Mouse (Mus musculus) forebrain, embryonic 12.5 days (tissue): ENCODE measurements at regions not wholly inside any gene's neighbourhood (a gene's known extent, or its start where the extent isn't known, plus 50 kb on each side); places are given as distances from the start of the nearest gene placed in this dataset.

ENCODE experiments used
- ATAC-seq: fragments of 200-750 bp; cut with Nextera tagmentation; 2 replicates; pipeline ENCODE4 v1.8.0; 2017; ENCODE audit warnings: moderate TSS enrichment; ENCODE audit not compliant: low FRiP score
- H3K27ac ChIP-seq: fragments of 300-500 bp; sonication (generic); 2 replicates; pipeline ENCODE4 v1.5.1; 2016; ENCODE audit warnings: mild to moderate bottlenecking
- H3K27me3 ChIP-seq: fragments of 300-500 bp; sonication (generic); 2 replicates; pipeline ENCODE4 v1.6.1; 2016; ENCODE audit warnings: mild to moderate bottlenecking
- H3K36me3 ChIP-seq: fragments of 300-500 bp; sonication (generic); replicated peaks from 2 replicates; pipeline ENCODE4 v1.6.1; 2016; ENCODE audit warnings: mild to moderate bottlenecking
- H3K4me1 ChIP-seq: fragments of 300-500 bp; sonication (generic); 2 replicates; pipeline ENCODE4 v1.6.1; 2016
- H3K4me2 ChIP-seq: fragments of 300-500 bp; sonication (generic); 2 replicates; pipeline ENCODE4 v1.6.1; 2016; ENCODE audit warnings: mild to moderate bottlenecking, moderate library complexity
- H3K4me3 ChIP-seq: fragments of 300-500 bp; sonication (generic); replicated peaks from 2 replicates; pipeline ENCODE4 v1.5.1; 2016; ENCODE audit warnings: mild to moderate bottlenecking
- H3K9ac ChIP-seq: fragments of 300-500 bp; sonication (generic); 2 replicates; pipeline ENCODE4 v1.6.1; 2016; ENCODE audit warnings: mild to moderate bottlenecking
- H3K9me3 ChIP-seq: fragments of 300-500 bp; sonication (generic); 2 replicates; pipeline ENCODE4 v1.6.1; 2016
- WGBS: fragments of 180-500 bp; shearing (Covaris S2); methylation state at CpG from one replicate; pipeline ENCODE4 v1.1.7; 2016; 5-methylcytosine and 5-hydroxymethylcytosine counted together

DNA sequence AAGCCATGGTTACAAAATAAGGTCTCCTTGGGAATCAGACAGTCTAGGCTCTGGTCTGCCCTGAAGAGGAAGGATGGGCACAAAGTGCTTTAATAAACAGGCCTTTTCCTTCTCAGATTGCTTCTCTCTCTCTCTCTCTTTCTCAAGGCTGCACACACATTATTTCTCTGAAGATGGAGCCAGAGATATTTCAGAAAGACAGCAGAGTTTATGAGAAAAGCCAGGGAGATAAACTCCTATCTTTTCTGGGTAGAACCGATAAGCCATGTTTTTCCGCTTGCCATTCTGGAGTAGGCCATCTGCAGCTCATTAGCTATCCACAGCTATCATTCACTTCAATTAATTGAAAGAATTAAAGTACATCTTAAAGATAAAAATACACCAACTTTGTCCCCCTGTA lies 373.2 kb upstream of the Cobl start:
- Histone ChIP-seq H3K4me1 (no peaks in the 10 kb centered on the region), H3K4me3 (no peak overlapping the region), H3K36me3 (no peaks in the 10 kb centered on the region), H3K9me3 (no peaks in the 10 kb centered on the region), H3K9ac (no peak overlapping the region), H3K27ac (no peak overlapping the region), H3K27me3 (no peaks in the 10 kb centered on the region), H3K4me2 (no peak overlapping the region)
- ATAC-seq: no peak
- 85% methylated on average over 2 of the region's 2 CpGs for WGBS

DNA sequence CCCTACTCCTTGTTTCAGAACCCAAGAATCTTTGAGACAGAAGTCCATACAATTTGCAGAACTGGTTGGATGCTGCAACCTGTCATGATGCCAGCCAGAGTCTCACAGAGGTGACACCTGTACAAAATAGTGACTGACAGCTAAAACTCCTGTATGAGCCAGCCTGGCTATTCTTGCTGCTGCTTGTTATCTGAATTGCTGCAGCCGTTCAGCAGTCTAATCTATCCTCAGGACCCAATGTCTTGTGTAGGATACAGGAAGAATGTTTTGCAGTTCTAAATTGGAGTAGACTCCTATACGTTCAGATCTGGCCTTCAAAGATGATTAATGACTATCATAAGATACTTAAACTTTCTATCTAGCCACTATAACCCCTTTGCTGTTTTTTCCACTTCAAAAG lies 372.6 kb upstream of the Cobl start:
- no peak for ATAC-seq
- WGBS: 72% methylated on average over 2 of the region's 2 CpGs
- no peaks in the 10 kb centered on the region for H3K27me3 ChIP-seq
- H3K4me3 ChIP-seq: no peak overlapping the region
- H3K36me3 ChIP-seq: no peaks in the 10 kb centered on the region
- no peaks in the 10 kb centered on the region for H3K4me1 ChIP-seq
- no peak overlapping the region for H3K4me2 ChIP-seq
- H3K27ac ChIP-seq: no peak overlapping the region
- no peaks in the 10 kb centered on the region for H3K9me3 ChIP-seq
- H3K9ac ChIP-seq: no peak overlapping the region

DNA sequence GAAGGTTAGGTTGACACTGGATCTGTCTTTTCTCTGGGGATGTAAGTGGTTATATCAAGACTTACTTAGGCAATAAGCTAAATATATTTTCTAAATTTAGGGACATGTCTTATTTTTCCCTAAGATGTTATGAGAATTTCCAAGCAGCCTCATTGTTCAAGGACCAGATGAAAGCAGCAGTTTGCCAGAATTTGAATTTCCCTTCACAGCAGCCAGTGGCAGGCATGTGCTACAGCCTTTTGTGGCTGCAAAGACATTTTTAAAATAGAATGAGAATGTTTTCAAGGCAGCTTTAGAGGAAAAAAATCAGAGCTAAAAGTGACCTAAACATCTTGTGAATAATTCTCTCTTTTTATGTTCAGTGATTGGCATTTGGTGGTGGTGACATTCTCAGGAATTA lies 371.6 kb upstream of the Cobl start:
- no peak for ATAC-seq
- Histone ChIP-seq H3K36me3 (no peaks in the 10 kb centered on the region), H3K27me3 (no peaks in the 10 kb centered on the region), H3K4me3 (no peak overlapping the region), H3K9me3 (no peaks in the 10 kb centered on the region), H3K27ac (no peak overlapping the region), H3K4me1 (no peaks in the 10 kb centered on the region), H3K9ac (no peak overlapping the region), H3K4me2 (no peak overlapping the region)

DNA sequence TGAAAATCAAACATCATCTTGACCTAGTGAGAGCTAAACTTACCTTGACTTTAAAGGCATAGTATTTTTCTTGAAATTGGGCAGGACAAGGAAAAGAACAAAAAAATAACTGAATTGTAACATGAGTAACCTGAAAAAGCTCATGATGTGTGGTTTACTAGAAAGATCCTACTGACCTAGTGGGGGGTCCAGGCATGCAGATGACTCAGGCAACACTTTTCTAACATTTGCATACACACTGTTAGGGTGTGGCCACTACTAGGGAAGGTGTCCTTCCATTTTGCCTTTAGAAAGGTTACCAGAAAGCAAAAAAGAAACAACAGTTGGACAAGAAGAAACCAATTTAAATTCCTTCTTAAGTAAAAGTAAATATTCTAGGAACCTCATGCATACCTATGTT lies 347.3 kb upstream of the Cobl start:
- H3K4me2 ChIP-seq: no peak overlapping the region
- H3K9ac ChIP-seq: no peak overlapping the region
- H3K4me3 ChIP-seq: no peak overlapping the region
- ATAC-seq: no peak
- no peaks in the 10 kb centered on the region for H3K9me3 ChIP-seq
- H3K27me3 ChIP-seq: no peaks in the 10 kb centered on the region
- no peak overlapping the region for H3K27ac ChIP-seq
- H3K4me1 ChIP-seq: peaks cover 3% of the 10 kb centered on the region; the same call in 1 of the 2 replicates
- H3K36me3 ChIP-seq: no peaks in the 10 kb centered on the region

DNA sequence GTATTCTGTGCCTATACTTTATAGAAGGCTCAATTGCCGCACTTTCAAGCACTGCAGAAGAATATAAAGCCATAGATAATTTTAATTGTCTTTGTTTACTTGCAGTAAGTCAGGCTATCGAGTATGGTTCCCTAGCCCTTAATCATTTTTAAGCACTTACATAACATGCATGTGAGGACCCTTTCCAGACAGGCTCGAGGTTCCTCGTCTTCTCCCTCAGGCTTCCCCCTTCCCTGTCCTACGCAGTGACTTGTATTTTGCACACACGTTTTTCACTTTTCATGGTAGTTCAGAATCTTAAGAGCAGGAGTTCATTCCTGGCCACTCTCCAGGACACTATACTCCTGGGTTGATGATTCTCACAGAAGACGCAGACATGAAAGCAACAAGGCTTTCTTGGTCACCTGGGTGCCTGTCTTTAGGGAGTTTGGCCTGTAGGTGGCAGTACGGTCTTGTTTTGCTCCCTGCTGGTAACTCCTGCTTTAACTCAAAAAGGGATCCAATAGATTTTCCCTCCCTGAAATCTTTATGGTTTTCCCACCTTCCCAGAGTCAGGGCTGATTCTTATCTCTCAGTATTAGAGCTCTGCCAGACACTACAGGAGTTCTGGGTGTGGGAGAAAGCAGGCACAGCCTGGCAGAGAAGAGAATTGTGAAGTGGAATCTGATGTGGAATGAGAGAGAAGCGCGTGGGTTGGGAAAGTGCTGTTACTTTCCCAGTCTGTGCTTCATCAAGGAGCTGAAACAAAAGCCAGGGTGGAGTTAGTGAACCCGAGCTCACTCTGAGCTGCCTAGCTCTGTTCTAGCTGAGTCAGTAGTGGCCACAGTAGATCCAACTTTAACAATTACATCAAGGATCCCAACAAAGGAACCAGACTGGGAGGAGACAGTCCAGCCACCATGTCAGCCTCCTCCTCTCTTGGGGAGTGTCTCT lies 346.5 kb upstream of the Cobl start:
- Histone ChIP-seq H3K4me1 (peaks cover 3% of the 10 kb centered on the region; the same call in 1 of the 2 replicates), H3K4me2 (no peak overlapping the region; the same call in 1 of the 2 replicates), H3K36me3 (no peaks in the 10 kb centered on the region), H3K4me3 (no peak overlapping the region), H3K9ac (no peak overlapping the region), H3K27me3 (no peaks in the 10 kb centered on the region), H3K27ac (no peak overlapping the region), H3K9me3 (no peaks in the 10 kb centered on the region)
- 41% methylated on average over 11 of the region's 11 CpGs for WGBS
- peak; percentile 83 for ATAC-seq
